Mouse (Mus musculus) forebrain, postnatal 0 days (tissue): ENCODE results near the gene Snd1. TPM values are rescaled to one million over a fixed set of nuclear protein-coding genes. Genes with fewer than 3 reads are reported as not detected.
A peak's percentile ranks its signal among the peaks of the same experiment; 100 is the strongest.

Experiments
- ATAC-seq: fragments of 200-750 bp; cut with Nextera tagmentation; 2 replicates; pipeline ENCODE4 v1.8.0; 2017; ENCODE audit warnings: mild to moderate bottlenecking, moderate library complexity
- DNase-seq: peaks from one replicate; pipeline ENCODE4 v3.0.0-alpha.2; 2015
- H3K27ac ChIP-seq: fragments of 300-500 bp; sonication (generic); 2 replicates; pipeline ENCODE4 v1.5.1; 2014; ENCODE audit warnings: low read depth, mild to moderate bottlenecking, antibody characterized with exemption, low read length, moderate library complexity, mixed read lengths
- H3K27me3 ChIP-seq: fragments of 300-500 bp; sonication (generic); 2 replicates; pipeline ENCODE4 v1.6.1; 2014; ENCODE audit warnings: mild to moderate bottlenecking, low read length, mixed read lengths; ENCODE audit not compliant: insufficient read depth
- H3K36me3 ChIP-seq: fragments of 300-500 bp; sonication (generic); 2 replicates; pipeline ENCODE4 v1.6.1; 2014; ENCODE audit warnings: mild to moderate bottlenecking, moderate library complexity; ENCODE audit not compliant: insufficient read depth
- H3K4me1 ChIP-seq: fragments of 300-500 bp; sonication (generic); 2 replicates; pipeline ENCODE4 v1.6.1; 2014; ENCODE audit warnings: antibody characterized with exemption; ENCODE audit not compliant: insufficient read depth
- H3K4me2 ChIP-seq: fragments of 300-500 bp; sonication (generic); 2 replicates; pipeline ENCODE4 v1.6.1; 2014; ENCODE audit warnings: low read depth, mild to moderate bottlenecking, moderate library complexity
- H3K4me3 ChIP-seq: fragments of 300-500 bp; sonication (generic); 2 replicates; pipeline ENCODE4 v1.5.1; 2014; ENCODE audit warnings: low read depth, low read length, mixed read lengths
- H3K9ac ChIP-seq: fragments of 300-500 bp; sonication (generic); 2 replicates; pipeline ENCODE4 v1.6.1; 2014; ENCODE audit warnings: mild to moderate bottlenecking
- H3K9me3 ChIP-seq: fragments of 300-500 bp; sonication (generic); 2 replicates; pipeline ENCODE4 v1.6.1; 2016; ENCODE audit warnings: low read length
- CTCF ChIP-seq: sonication (generic); IDR thresholded peaks from 2 replicates; pipeline ENCODE4 v1.5.1; 2016; ENCODE audit warnings: antibody characterized with exemption, control low read depth, low read depth
- WGBS: fragments of 180-500 bp; shearing (Covaris S2); extraction: QIAGEN DNeasy Blood & Tissue Kit; methylation state at CpG from one replicate; pipeline ENCODE4 v1.1.7; 2014; 5-methylcytosine and 5-hydroxymethylcytosine counted together
- polyA plus RNA-seq: library from polyadenylated mRNA; unstranded; fragments of >200 nt; fragmentation: Nextera tagmentation; extraction: Ambion mirVana; gene quantifications from 2 replicates; pipeline ENCODE4 v1.2.1, GENCODE M21; 2015
- total RNA-seq: library from RNA; depleted of rRNA; stranded (reverse); fragments of >200 nt; gene quantifications from 2 replicates; pipeline ENCODE4 v1.2.3, GENCODE M21; 2014; rRNA removed

Gene Snd1
- total and polyA plus RNA-seq, 2 experiments from 2014 or later, result 72.4 to 90.8 TPM

- Histone ChIP-seq H3K9ac (peak overlapping the region; percentile 87), H3K4me1 (peaks cover 6% of the 10 kb centered on the region; the same call in 1 of the 2 replicates), H3K27me3 (no peaks in the 10 kb centered on the region), H3K4me2 (peak overlapping the region; percentile 77), H3K9me3 (no peaks in the 10 kb centered on the region), H3K27ac (peak overlapping the region; percentile 87; the same call in 1 of the 2 replicates), H3K4me3 (peak overlapping the region; percentile 58), H3K36me3 (no peaks in the 10 kb centered on the region)
- TF ChIP-seq CTCF, result no peak
- DNase-seq, result peak; percentile 57
- 3% methylated on average over 14 of the region's 14 CpGs for WGBS
- peak; percentile 23 for ATAC-seq
Observed at GRCm38 (mm10) chr6:28980219-28980618, 505.3 kb downstream of the Snd1 start.

DNA sequence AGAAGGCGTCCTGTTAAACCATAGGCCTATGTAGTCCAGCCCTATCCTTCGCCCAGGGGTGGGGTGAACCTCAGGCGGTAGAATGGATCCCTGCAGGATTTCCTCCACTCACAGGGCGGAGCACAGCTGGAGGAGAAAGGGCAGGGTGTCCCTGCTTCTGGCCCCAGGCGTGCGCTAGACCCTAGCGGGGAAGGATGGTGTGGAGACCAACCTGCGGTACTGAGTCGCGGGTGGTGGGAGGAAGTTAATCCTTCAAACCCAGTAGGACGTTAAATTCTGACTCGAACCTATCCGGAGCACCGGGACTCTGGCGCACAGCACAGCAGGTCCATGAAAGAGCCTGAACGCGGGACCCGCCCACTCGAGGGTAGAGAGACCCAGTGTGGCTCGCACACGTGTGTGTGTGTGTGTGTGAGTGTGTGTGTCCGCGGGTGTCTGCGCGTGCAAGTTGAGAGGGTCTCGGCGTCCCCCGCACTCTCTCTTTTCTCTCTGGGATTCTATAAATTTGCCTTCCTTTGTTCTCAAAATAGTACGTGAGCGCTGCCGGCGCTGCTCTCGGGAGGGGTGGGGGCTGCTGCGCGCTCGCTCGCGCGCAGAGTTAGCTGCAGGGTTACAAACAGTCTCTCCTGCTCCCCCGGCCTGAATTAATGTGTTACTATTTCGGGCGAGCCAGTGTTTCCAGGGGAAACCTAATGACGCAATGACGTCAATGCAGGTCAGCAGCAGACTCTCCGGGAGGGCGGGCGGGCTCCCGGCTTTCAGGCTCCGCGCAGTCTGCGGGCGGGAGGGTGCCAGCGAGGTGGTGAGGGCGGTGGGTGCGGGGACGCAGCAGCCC is 506.0 kb downstream of the Snd1 start:
- peak; percentile 38; the same call in 1 of the 2 replicates for TF ChIP-seq CTCF
- peak; percentile 93 for ATAC-seq
- H3K36me3 ChIP-seq, result no peaks in the 10 kb centered on the region
- under 1% methylated on average over 56 of the region's 56 CpGs for WGBS
- H3K27me3 ChIP-seq, result no peaks in the 10 kb centered on the region
- peak overlapping the region; percentile 77 for H3K4me2 ChIP-seq
- H3K9ac ChIP-seq, result peak overlapping the region; percentile 87
- no peaks in the 10 kb centered on the region for H3K9me3 ChIP-seq
- peak; percentile 89 for DNase-seq
- peaks cover 6% of the 10 kb centered on the region; the same call in 1 of the 2 replicates for H3K4me1 ChIP-seq
- H3K4me3 ChIP-seq, result peak overlapping the region; percentile 58
- peak overlapping the region; percentile 87 for H3K27ac ChIP-seq

DNA sequence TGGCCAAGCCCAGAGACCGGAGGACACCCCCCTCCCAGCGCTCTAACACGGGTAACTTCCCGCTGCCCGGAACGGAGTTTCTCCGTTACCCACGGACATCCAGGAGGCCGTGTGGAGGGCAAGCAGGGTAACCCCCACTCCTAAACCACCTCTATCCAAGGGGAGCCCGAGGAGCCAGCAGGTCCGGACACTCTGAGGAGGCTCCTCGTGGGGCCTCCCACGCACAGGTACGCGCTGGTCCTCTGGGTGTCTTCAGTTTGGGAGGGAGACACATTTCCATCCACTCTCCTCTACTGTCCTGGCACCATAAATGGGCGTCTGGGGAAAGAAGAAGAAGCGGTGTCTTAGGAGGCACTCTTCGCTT is 506.6 kb downstream of the Snd1 start:
- no peaks in the 10 kb centered on the region for H3K9me3 ChIP-seq
- no peak overlapping the region for H3K27ac ChIP-seq
- peak; percentile 5 for ATAC-seq
- H3K27me3 ChIP-seq, result no peaks in the 10 kb centered on the region
- H3K9ac ChIP-seq, result peak overlapping the region; percentile 87
- peak overlapping the region; percentile 77 for H3K4me2 ChIP-seq
- peak overlapping the region; percentile 58 for H3K4me3 ChIP-seq
- H3K36me3 ChIP-seq, result no peaks in the 10 kb centered on the region
- DNase-seq, result no peak
- WGBS, result 11% methylated on average over 18 of the region's 18 CpGs
- no peak for TF ChIP-seq CTCF
- peaks cover 6% of the 10 kb centered on the region; the same call in 1 of the 2 replicates for H3K4me1 ChIP-seq

GRCm38 (mm10) chr6:28981966-28982701 is 507.2 kb downstream of the Snd1 start:
- Histone ChIP-seq H3K4me3 (peak overlapping the region; percentile 58), H3K4me2 (peak overlapping the region; percentile 77), H3K4me1 (peaks cover 6% of the 10 kb centered on the region; the same call in 1 of the 2 replicates), H3K27ac (no peak overlapping the region), H3K27me3 (no peaks in the 10 kb centered on the region), H3K36me3 (no peaks in the 10 kb centered on the region), H3K9ac (peak overlapping the region; percentile 87), H3K9me3 (no peaks in the 10 kb centered on the region)
- TF ChIP-seq CTCF, result no peak
- DNase-seq (peak; percentile 13), ATAC-seq (no peak)
- 21% methylated on average over 18 of the region's 18 CpGs for WGBS

DNA sequence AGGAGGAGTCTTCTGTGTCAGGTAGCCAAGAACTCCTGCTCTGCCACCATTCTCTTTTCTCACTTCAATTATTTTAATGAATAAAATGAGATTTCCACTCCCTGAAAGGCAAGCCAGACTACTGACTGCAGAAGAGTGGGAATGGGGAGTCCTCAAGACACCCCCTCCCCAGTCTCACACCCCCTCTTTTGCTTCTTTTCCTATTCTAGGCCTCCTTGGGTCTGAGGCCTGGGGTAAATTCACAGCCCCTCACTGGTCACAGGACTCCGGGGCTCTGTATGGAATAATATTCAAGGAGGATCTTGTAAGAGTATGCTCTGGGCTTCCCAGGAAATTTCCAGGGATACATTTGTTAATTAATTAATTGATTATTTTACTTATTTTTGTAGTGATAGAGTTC is 507.9 kb downstream of the Snd1 start:
- no peaks in the 10 kb centered on the region for H3K9me3 ChIP-seq

More for the DNA sequence above, 507.9 kb downstream of the Snd1 start:
- Histone ChIP-seq H3K9ac (no peak overlapping the region), H3K4me1 (peaks cover 6% of the 10 kb centered on the region; the same call in 1 of the 2 replicates), H3K36me3 (no peaks in the 10 kb centered on the region), H3K27ac (no peak overlapping the region), H3K4me2 (peak overlapping the region; percentile 77; the same call in 1 of the 2 replicates), H3K27me3 (no peaks in the 10 kb centered on the region), H3K4me3 (peak overlapping the region; percentile 58; the same call in 1 of the 2 replicates)
- WGBS, result 97% methylated on average over 1 of the region's 1 CpGs
- DNase-seq (no peak), ATAC-seq (no peak)
- no peak for TF ChIP-seq CTCF

Other genes with a start within 250 kb of the Snd1 start
- 22.1 and 24.9 TPM in 2 replicates for gene Zfp800, start 77.1 kb upstream of the Snd1 start, total RNA-seq
- gene Zfp800, start 77.1 kb upstream of the Snd1 start, polyA plus RNA-seq, result 14.1 and 16.5 TPM in 2 replicates
- 292 and 346 TPM in 2 replicates for gene Arf5, start 51.6 kb upstream of the Snd1 start, total RNA-seq
- gene Arf5, start 51.6 kb upstream of the Snd1 start, polyA plus RNA-seq, result 536 and 587 TPM in 2 replicates
- 0.19 TPM in 1 of 2 replicates, not detected in the other for gene Fscn3, start 47.4 kb upstream of the Snd1 start, total RNA-seq
- not detected in 2 replicates for gene Fscn3, start 47.4 kb upstream of the Snd1 start, polyA plus RNA-seq
- 17.1 and 17.2 TPM in 2 replicates for gene Gcc1, start 46.7 kb upstream of the Snd1 start, total RNA-seq
- gene Gcc1, start 46.7 kb upstream of the Snd1 start, polyA plus RNA-seq, result 7.1 and 9.6 TPM in 2 replicates
- 0.29 TPM in 1 of 2 replicates, not detected in the other for gene Pax4, start 25.8 kb upstream of the Snd1 start, total RNA-seq
- 0.11 and 0.16 TPM in 2 replicates for gene Pax4, start 25.8 kb upstream of the Snd1 start, polyA plus RNA-seq